Mouse (Mus musculus) left cerebral cortex, adult 18-20 months (tissue): ENCODE results near the gene Nfatc2ip. TPM values are rescaled to one million over a fixed set of nuclear protein-coding genes. Genes with fewer than 3 reads are reported as not detected.
A peak's percentile ranks its signal among the peaks of the same experiment; 100 is the strongest.
"Not testable (repeated sequence)": the region's sequence is repeated elsewhere in the genome, so short reads cannot be mapped to it uniquely, and the experiment has no call there.

ENCODE experiments used
- DNase-seq, 2 experiments: peaks; one replicate each; pipeline ENCODE4 v3.0.0; 2021 to 2022; ENCODE audit warnings: low spot score in 2 of 2, mixed read lengths in 1 of 2
- total RNA-seq, 2 experiments: library from RNA; stranded (reverse); gene quantifications; 2 replicates each; pipeline ENCODE4 v1.2.3; 2021

Nfatc2ip gene
- total RNA-seq, 2 experiments from 2014 or later = 4.5 to 5.8 TPM

DNA sequence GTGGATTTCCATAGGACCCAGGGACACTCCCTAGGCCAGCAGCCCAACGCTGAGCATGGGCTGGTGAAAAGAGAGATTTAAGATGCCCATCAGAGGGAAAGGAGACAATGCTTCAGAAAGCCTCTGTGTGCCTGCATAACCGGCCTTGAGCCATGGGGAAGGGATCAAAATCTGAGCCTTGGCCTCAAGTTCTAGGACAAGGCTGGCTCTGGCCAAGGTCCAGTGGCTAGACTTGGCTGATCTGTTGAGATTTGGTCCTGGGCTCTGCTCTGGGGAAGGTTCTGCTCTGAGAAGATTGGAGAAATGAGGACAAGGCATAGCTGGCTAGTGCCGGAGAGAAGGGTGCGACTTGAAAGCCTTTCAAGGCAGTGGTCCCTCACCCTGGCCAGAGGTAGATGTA lies 14.5 kb upstream of the Nfatc2ip start:
- no peak for DNase-seq

DNA sequence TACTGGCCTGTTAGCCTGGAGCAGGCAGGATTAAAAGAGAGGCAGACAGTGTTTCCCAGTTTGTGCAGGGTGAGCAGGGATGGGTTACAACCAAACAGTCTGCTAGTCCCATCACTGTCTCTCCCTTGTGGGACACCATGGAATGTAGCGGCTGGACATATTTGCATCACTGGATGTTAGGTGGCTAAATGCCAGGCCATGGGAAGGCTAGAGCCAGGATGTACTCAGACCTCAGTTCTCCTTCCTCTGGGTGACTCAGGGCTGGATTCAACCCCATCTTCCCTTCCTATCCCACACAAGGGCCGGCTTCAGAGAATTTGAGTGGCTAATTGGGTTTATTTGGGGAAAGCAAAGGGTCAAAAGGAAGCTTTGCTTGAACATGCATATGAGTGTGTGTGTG lies 12.1 kb upstream of the Nfatc2ip start:
- no peak for DNase-seq

GRCm38 (mm10) chr7:126402518-126402917 lies 6.0 kb upstream of the Nfatc2ip start:
- not testable (repeated sequence) for DNase-seq

GRCm38 (mm10) chr7:126399548-126399947 lies 3.0 kb upstream of the Nfatc2ip start:
- peak; percentile 78 to 83 for DNase-seq

DNA sequence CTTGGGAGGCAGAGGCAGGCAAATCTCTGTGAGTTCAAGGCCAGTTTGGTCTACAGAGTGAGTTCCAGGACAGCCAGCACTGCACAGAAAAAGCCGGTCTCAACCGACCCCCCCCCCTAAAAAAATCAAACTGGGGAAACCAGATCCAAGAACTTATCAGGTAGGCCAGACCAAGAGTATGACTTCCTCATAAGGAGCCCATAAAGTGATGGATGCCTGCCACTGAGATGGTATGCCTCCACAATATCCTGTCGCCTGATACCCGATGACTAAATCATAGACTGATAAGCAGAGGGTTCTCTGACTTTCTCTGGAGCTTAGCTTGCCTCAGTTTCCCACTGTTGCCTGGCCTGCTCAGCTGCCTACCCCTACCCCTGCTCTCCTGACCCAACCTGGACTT lies 1.3 kb upstream of the Nfatc2ip start:
- DNase-seq = no peak

DNA sequence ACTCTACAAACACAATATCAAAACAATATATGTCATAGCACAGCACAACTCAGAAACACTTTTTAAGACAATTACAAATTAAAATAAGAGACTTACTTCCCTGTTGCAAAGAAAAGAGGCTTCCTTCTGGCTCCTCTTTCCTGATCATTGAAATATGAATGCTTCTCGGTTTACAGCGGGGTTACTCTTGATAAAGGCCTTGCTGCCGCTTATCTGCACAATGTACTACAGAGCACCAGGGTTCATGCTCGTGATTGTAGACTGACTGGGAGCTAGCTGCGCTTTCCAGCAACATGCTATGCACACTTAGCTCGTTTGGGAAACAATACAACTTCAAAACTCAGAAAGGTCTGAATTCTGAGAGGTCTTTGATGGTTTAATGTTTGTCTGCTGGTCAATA lies 684 bp upstream of the Nfatc2ip start:
- DNase-seq = no peak

DNA sequence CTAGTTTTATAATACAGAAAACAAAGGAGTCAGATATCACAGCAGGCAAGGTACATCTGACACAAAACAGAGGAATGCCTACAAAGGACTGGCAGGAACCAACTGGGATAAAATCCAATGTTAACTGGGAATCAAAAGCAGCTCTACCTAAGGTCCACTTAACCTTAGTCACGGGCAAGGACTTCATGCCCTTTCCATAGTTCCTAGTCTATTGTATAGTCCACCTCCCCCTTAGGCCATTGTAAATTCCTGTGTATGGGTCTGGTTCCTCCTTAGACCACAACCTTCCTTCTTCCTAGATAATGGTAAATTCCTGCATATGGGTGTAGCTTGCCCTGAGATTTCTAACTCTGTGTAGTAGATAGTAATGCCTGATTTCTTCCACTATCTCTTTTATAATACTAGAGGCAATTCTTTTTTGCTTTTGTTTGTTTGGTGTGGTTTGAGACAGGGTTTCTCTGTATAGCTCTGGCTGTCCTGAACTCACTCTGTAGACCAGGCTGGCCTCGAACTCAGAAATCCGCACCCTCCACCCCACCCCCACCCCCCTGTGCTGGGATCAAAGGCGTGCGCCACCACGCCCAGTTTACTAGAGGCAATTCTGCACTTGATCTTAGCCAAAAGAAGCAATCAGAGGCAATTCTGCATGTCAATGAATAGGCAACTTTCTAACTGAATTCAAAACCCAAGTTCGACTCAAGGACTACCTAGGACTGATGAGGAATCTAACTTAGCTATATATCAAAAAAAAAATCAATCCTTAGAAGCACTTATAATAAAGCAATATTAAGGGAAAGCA lies 4.3 kb downstream of the Nfatc2ip start:
- DNase-seq = not testable (repeated sequence)

DNA sequence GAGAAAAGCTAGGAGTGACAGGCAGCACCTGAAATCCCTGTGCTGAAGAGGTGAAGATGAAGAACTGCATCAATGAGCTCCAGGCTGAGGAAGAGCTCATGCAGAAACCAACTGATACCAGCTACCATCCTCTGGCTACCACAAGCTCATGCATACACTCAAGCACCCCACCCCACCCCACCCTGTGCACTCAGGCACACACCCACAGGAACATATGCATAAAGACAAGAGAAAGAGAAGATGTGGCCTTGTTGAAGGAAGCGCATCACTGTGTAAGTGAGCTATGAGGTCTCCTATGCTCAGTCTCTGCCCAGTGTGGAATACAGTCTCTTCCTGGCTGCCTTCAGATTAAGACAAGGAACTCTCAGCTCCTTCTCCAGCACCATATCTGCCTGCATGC lies 8.4 kb downstream of the Nfatc2ip start:
- DNase-seq = no peak

- no peak for DNase-seq
Measured at GRCm38 (mm10) chr7:126383565-126383964, 13.0 kb downstream of the Nfatc2ip start.

DNA sequence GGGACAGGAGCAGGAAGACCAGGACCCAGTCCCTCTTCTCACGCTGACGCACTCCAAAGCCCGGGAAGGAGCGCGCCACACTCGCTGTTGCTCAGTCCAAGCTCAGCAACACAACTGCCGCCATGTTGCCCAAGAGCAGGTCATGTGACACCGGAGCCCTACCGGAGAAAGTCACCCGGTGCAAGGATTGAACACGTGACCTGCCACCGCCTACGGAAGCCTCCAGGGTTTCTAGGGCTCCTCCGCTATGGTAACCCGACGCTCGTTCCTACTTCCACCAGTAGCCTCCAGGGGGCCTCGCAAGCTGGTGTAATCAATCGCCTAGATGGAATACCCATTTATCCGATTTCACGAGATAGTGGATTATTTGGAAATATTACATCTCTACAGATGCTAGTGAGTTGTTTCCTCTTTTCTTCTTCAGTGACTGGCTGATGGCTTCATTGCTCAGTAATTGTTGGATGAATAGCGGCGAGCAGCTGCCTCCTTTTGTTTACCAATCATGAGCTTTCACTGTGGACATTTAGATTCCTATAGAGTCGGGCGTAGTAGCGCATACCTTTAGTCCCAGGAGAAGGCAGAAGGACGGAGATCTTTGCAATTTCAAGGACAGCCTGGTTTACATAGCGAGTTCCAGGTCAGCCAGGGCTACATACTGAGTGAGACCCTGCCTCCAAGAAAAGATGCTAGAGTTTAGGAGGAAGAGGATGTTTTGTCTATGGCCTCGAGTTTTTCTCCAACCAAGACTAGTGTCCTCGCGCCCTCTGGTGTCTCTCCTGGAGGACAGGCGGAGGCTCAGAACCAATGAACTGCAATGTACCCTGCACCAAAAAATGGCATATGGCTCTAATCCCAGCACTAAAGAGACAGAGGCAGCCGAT lies 19.0 kb downstream of the Nfatc2ip start, which contains the start of gene Spns1:
Spns1 (minus strand) TSS at position 173 of the 881 bp plus-strand sequence.
- peak; percentile 99 to 100 for DNase-seq

DNA sequence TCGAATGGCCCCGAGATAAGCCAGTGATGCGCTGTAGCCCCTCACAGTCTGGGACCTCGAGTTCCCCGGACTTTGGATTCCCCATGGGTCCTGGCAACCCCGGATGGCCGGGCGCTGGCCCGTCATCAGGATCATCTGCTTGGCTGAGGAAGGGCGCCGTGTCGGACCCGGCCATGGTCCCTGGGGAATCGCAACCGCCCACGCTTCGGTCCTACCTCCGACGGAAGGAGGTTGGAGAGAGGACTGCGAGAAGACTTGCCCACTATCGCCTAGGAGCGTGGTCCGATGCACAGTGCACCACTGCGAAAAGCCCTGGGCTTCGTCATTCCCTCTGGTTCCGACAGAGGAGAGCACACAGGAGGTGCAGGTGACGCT lies 19.6 kb downstream of the Nfatc2ip start:
- DNase-seq = no peak

DNA sequence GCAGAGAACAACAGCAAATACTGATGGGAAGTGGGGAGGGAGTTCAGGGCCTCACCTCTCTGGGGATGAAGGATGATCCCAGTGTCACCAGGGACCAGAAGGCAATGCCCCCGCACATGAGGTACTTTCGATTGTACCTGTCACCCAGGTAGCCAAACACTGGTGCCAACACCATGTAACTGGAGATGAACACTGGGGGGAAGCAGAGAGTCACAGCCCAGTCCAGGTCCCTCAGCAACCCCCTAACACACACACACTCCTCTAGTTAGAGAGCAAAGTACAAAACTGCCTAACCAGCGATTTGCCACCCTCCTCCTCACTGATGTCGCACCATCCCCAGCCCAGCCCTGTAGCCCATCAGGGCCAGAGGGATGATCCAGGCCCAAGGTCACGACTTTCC lies 21.5 kb downstream of the Nfatc2ip start:
- DNase-seq = no peak

GRCm38 (mm10) chr7:126374526-126374925 lies 22.0 kb downstream of the Nfatc2ip start:
- no peak for DNase-seq

GRCm38 (mm10) chr7:126373007-126373406 lies 23.5 kb downstream of the Nfatc2ip start:
- DNase-seq = no peak

DNA sequence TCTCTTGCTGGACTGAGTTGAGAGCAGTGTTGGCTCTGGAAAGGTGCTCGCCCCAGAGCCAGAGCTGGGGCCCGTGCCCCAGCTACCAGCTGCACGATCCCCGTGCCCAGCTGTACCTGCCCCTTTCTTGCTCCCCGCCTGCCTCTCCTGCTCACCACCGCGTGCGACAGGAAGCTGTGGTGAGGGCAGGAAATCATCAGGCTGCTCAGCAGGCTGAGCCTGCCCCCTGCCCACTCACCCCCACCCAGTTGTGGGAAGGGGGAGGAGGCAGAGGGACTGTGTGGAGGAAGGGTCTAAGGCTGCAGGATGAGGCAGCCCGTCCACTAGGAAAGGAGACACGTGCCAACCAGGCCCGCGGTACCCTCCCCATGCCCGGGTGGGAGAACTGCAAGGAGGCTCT lies 27.1 kb downstream of the Nfatc2ip start, which contains the start of gene Lat:
Lat (minus strand) TSS at position 178 of the 400 bp plus-strand sequence.
- no peak for DNase-seq

DNA sequence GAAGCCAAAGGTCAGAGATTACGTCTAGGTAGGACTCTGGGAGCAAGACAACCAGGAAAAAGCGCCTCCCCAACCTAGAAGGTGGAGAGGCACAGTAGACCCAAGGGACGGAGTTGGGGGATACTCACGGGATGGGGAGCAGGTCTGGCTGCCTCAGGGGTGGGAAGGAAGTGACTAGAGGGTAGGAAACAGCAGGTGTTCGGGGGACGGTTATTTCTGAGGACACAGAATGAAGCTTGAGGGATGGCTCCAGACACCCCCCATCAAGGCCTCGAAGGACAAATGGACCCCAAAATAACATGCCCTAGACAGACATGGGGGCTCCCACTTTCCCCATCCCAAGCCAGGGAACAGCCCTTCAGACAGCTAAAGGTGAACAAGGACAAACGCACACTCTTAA lies 28.2 kb downstream of the Nfatc2ip start:
- DNase-seq = no peak

DNA sequence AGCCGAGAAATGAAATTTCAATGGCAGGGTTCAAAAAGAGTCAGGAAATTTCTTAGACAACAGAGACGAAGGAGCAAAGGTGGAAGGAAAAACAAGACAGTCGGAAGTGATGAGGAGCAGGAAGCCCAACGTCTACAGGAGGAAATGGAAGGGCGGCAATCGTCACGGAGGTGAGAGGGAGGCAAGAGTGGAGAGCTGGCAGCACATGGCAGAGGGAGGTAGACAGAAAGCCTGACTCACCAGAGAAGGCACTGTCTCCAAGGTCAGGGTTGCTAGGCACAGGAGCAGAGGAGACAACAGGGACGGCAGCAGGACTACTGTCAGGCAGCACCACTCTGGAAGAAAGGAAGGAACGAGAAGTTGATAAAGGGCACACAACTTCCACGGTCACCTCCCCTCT lies 28.9 kb downstream of the Nfatc2ip start:
- no peak for DNase-seq

DNA sequence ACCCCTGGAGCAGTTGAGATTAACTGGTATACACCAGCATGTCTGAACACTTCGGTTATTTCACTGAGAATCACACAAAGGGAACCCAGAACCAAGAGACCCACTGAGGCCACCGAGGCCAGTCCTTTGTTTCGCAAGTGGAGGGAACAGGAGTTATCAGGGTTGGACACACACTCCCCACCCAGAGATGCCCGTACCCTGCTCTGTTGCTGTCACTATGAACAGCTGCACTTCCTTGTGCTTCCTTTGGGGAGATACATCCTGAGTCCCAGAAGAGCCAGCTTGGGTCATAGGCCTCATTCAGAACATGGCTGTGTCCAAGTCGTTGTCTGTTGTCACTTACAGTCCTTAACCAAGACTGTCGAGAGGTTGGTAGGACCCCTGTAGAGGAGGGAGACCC lies 33.5 kb downstream of the Nfatc2ip start:
- no peak for DNase-seq

DNA sequence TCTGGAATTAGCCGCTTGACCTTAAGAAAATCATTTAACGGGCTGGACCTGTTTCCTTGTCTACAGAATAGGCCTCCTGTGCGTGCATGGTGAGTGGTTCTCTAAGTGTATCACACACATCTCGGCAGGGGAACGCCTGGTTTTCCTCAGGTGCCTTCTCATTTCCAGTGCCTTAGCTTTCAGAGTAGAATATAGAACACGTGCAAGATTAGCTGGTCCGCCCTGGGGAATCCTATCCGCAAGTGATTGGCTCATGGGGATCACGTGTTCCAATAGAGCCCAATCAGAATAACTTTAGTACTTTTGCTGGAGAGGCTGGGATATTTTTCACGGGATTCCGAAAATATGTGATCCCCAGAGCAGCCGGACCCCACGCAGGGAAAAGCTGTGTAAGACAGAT lies 37.5 kb downstream of the Nfatc2ip start:
- no peak for DNase-seq

- DNase-seq = no peak
Measured at GRCm38 (mm10) chr7:126358413-126358812, 38.1 kb downstream of the Nfatc2ip start.

DNA sequence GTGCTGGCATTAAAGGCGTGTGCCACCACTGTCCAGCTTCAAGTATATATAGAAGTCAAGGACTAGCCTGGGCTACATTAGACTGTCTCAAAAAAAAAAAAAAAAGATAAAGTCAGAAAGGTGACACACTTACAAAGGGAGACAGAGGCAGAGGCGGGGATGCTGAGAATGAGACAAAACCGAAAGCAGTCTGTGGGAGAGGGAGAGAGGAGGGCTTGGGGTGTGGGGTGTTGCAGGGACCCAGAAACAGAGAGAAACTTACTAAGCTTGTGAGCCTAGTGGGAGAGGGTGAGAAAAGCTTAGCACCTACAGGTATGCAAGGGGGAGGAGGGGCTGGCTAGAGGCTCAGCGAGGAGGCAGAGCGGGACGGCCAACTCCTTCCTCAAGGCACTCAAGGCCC lies 38.7 kb downstream of the Nfatc2ip start:
- no peak for DNase-seq
